Mouse (Mus musculus) cerebellum, adult (tissue): ENCODE data around the gene 1700102P08Rik.

Experiments
- ATAC-seq: cut with Nextera tagmentation; 2 replicates; pipeline ENCODE4 v1.9.2; 2017; ENCODE audit warnings: mild to moderate bottlenecking, moderate library complexity, mixed read lengths; ENCODE audit not compliant: insufficient number of reproducible peaks, low FRiP score, low TSS enrichment

Gene 1700102P08Rik

DNA sequence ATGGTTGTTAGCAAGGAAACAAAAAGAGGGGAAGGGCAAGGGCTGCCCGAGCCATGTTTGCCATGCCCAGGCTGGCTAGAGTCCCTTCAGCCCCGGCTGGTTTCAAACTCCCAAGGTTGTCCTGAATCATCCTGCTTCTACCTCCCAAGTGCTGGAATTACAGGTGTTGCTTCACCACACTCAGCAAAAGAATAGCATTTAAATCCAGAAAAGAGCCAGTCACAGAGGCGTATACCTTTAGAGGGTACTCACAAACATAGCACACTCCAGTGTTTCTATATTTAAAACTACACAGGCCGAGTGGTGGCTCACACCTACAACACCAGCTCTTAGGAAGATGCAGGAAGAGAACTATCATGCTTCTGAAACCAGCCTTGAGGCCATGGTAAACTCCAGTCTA is 16.9 kb downstream of the 1700102P08Rik start:
- ATAC-seq: no peak

- ATAC-seq: no peak
These were observed 18.9 kb downstream of the 1700102P08Rik start for GRCm38 (mm10) chr9:108411381-108411942.

GRCm38 (mm10) chr9:108412221-108412620 is 19.6 kb downstream of the 1700102P08Rik start:
- no peak for ATAC-seq

GRCm38 (mm10) chr9:108428384-108428783 is 35.8 kb downstream of the 1700102P08Rik start, which contains the start of gene Ccdc36:
TSS of gene Ccdc36 (minus strand) at chr9:108428484.
- no peak for ATAC-seq

GRCm38 (mm10) chr9:108431431-108432067 is 38.9 kb downstream of the 1700102P08Rik start:
- no peak for ATAC-seq

GRCm38 (mm10) chr9:108436182-108436581 is 43.6 kb downstream of the 1700102P08Rik start, which contains the start of gene BC048562:
TSS of gene BC048562 (plus strand) at chr9:108436482.
- ATAC-seq: no peak

GRCm38 (mm10) chr9:108439176-108439575 is 46.6 kb downstream of the 1700102P08Rik start:
- no peak for ATAC-seq

DNA sequence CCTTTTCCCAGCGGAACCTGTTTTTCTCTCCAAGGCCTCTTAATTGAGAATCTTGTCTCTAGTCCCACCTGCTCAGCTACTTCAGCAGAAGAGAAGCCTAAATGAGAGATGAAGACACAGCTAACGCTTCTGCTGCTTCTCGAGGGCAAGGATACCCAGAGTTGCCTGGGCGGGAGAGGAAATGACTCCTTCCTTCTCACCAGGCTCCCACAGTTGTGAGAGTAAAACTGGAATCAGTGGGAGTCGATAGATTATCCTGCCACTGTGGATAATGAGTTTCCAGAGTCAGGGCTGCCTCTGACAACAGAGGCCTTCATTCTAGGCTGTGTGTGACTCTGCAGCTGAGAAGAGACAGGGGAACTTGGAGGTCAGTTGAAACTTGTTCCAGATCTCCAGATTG is 47.9 kb downstream of the 1700102P08Rik start:
- no peak for ATAC-seq

DNA sequence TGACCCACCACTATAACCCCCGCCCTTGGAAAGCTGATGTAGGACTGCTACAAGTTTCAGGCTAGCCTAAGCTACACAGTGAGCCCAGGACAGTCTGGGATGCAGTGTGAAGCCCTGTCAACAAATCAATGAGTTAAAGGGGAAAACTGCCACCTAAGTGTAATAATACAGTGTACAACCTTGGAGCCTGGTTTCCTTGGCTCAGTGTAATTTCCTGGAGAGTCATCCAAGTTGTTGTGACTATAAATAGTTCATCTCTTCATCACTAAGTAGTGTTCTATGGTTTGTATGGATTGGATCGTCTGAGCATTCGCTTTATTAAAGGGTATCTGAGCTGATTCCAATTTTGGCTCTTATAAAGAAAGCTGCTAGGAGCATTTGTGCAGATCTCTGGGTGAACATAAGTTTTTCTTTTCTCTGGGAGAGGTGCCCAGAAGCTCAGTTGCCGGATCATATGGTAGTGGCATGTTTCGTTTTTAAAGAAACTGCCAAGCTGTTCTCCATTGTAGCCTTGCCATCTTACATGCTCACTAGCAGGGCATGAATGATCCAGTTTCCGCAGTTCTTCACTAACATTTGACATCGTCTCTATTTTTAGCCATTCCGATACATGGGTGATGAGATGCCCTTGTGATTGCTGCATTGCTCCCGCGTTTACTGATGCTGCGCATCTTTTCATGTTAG is 48.8 kb downstream of the 1700102P08Rik start:
- no peak for ATAC-seq

DNA sequence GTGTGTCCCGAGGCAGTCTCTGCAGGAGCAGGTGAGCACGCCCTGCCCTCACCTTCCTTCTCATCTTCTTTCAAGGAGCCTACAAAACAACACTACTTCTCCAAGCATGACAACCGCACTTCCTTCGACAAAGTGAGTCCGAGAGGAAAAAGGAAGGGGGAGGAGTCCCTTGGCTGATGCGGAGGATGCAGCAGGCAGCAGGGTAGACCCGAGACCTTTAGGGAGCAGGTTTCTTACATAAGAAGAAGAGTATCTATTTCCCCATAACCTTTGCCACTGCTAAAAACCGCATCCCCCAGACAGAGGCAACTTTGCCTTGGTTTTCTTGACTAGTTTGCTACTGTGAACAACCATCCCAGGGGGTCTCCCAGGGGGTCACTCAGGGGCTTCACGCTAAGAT is 52.5 kb downstream of the 1700102P08Rik start:
- no peak for ATAC-seq

DNA sequence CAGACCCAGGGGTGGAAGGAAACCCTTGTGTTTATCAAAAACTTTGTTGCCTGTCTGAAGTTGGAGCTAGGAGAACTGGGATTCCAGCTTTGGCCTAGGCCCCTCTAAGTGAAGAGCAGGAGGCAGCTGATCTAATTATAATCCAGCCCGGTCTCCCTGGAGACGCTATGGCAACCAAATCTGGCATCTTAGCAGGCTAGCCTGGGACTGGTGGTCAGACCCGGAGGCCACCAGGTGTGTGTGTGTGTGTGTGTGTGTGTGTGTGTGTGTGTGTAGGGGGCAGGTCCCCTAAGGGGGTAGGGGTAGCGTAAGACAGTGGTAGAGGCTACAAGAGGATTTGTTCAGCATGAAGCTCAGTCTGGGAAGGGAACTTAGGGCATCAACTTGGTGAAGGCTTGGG is 57.3 kb downstream of the 1700102P08Rik start:
- no peak for ATAC-seq

DNA sequence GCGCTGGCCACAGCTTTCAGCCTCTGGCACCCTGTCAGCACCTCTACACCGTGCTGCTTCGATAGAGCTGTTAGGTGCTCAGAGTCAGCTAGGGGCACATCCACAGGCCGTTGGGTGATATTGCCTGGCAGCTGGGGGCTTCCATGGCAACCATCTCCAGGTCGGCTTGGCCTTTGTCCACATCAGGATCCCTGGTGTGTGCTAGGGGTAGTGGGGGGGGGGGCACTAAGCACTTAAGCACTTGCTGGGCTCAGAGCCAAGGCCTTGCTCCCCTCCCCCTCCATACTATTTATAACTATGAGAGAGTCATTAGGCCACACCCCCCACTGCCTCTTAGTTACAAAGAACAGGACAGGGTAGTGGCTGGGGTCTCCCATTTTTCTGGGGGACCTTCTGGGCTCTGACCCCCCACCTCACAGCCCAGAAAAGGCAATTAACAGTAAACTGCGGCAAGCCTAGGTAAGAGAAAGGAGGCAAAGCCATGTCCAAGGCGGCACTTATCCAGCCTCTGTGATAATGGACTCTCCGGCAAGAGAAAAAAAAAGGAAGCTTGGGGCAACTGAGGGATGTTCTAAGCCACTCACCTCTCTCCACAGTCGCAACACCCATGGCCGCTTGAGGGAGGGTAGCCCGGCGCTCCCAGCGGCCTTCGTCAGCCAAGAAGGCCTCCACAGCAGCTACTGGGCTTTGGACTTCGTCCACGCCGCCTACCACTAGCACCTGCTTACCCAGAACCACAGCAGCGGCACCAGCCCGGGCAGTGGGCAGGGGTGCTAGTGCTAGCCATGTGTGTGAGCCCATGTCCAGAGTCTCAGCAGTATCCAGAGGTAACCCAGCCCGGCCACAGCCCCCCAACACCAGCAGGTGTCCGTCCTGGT is 57.9 kb downstream of the 1700102P08Rik start:
- ATAC-seq: no peak

DNA sequence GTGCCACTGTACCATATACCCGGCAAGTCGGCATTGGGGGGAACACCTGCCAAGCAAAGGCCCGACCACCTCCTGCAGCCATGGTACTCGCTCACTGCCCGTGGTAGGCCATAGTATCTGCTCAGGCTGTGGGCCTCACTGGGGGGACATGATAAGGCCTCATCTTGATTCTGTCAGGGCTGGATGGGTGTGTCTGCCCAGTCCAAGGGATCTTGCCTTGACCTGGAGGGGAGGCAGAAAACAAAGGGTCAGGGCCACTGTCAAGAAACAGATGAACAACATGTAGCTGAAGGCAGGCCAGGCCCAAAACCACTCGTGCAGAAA is 58.5 kb downstream of the 1700102P08Rik start:
- ATAC-seq: no peak

GRCm38 (mm10) chr9:108451519-108452160 is 59.0 kb downstream of the 1700102P08Rik start:
- no peak for ATAC-seq

GRCm38 (mm10) chr9:108452291-108452906 is 59.8 kb downstream of the 1700102P08Rik start:
- peak; percentile 82 for ATAC-seq

GRCm38 (mm10) chr9:108452911-108453310 is 60.3 kb downstream of the 1700102P08Rik start:
- 0 out of 2 replicates have a peak, but pooled peaks have one; percentile 14 for ATAC-seq

- ATAC-seq: no peak
These were observed 60.9 kb downstream of the 1700102P08Rik start for GRCm38 (mm10) chr9:108453458-108453857.

- no peak for ATAC-seq
These were observed 61.8 kb downstream of the 1700102P08Rik start for GRCm38 (mm10) chr9:108454429-108454828.

DNA sequence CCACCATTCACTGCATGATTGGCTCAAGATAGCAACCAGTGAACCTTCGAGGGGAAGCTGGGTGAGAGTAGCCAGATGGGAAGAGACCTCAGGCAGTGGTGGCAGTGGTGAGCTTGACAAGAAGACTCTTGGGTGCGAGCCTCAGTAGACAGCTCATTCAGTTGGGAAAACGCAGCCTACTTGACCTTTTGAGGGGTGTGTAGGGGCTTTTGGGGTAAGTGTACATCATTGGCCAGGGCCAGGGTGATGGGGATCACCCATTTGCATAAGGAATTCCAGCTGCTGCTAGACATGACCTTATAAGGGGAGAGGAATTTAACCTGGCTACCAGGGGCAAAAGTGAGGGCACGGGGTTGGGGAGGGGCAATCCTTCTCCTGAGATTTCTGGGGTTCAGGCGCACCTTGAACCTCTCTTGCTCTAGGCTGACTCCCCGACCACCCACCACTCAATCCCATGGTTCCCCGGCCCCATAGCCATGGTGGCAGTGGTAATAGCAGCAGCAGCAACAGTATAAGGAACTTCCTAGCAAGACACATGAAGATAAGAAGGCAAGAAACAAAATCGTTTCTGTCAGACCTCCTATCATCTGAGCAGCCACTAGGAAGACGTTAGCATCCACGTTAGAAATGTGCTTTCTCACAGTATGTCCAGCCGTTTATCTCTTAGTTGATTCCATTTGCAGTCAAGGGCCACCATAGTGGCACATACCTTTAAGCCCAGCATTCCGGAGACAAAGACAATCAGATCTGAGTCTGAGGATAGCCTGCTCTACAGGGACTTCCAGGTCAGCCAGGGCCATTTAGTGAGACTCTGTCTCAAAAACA is 63.4 kb downstream of the 1700102P08Rik start:
- ATAC-seq: no peak
